11 mouse cellular contexts compared by ENCODE assay signal in the genomic region with DNA sequence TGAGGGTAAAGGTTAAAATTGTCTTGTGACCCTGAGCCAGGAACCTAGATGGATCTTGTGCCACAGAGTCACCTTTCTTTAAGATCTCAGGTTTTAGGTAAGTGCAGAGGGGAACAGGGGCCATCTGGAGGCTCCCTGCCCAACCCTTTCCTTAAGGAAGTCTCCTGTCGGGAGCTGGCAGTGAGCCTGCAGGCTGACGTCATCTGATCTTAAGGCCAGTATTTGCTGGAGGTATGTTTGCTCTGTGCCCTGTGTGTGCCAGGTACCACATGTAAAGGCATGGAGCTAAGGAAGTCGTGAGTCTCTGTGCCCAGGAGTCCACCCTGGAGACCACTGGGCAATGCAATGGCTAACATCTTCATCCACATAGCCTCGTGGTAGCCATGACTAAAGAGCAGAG. TPM values are rescaled to one million over a fixed set of nuclear protein-coding genes. Genes with fewer than 3 reads are reported as not detected.
DNase-seq lines count a peak whose midpoint lies in the region; ATAC-seq lines count a peak whose summit lies in the region.
"Had no signal": no experiment of that assay in that cellular context is flagged by ENCODE, and none has a peak within 500 bp of the region (broad histone marks: within the 10 kb centered on the region; RNA-seq: fewer than 3 reads in every experiment).

No protein-coding gene starts in this region.

- DNase-seq in cerebellum, postnatal 14 days: peak; percentile 41 to 59
- DNase-seq in adrenal gland, postnatal 25 days: peak; percentile 22
- DNase-seq in heart, postnatal 36 days: peak; percentile 24 to 47
- DNase-seq in lung, adult 18-20 months: peak; percentile 71 to 78
- DNase-seq in layer of hippocampus, adult 9-10 months (ENCODE audit: low spot score): no peak
- no peak for DNase-seq in left cerebral cortex, adult 11 months (ENCODE audit: low spot score)
- no peak for DNase-seq in layer of hippocampus, adult 11-12 months (ENCODE audit: low spot score)
- DNase-seq: liver, postnatal 0 days had no signal

- intact Hi-C loops in heart, postnatal 36 days (cut with DNase I): no loop called here

- ATAC-seq in cerebellum, adult (ENCODE audit: insufficient number of reproducible peaks, low FRiP score, low TSS enrichment): no peak
- ATAC-seq: inflammation-experienced regulatory T-cells, adult 6 months; liver, postnatal 0 days; Patski had no signal

RNA-seq across cellular contexts. Expression of gene Spata13, which starts 27.6 kb away (rescaled TPM):
- total RNA-seq in adrenal gland, postnatal 25 days (2021): 181 and 215 TPM in 2 replicates
- 10 to 100 TPM; 13.5 to 16.4 TPM for total RNA-seq in heart, postnatal 36 days (2021)

Comparison
In these comparisons a context has a peak if more than half of its experiments do, and no peak if none do; other contexts are left out.
1. DNase-seq: peak in cerebellum, postnatal 14 days (2 of 2), adrenal gland, postnatal 25 days (single experiment), heart, postnatal 36 days (2 of 2) and lung, adult 18-20 months (2 of 2); none in layer of hippocampus, adult 9-10 months (single experiment), left cerebral cortex, adult 11 months (single experiment) and layer of hippocampus, adult 11-12 months (single experiment).
2. RNA of gene Spata13, which starts 27.6 kb away (total RNA-seq): 181 to 215 TPM in adrenal gland, postnatal 25 days; 13.5 to 16.4 TPM in heart, postnatal 36 days; every median in the first group is over 10 times any median in the second.